11 mouse cellular contexts compared by ENCODE assay signal in genomic region chr11:60316250-60316649, GRCm38 (mm10). TPM values are rescaled to one million over a fixed set of nuclear protein-coding genes. Genes with fewer than 3 reads are reported as not detected.
DNase-seq lines count a peak whose midpoint lies in the region.
"Had no signal": no experiment of that assay in that cellular context is flagged by ENCODE, and none has a peak within 500 bp of the region (broad histone marks: within the 10 kb centered on the region; RNA-seq: fewer than 3 reads in every experiment).

No protein-coding gene starts in this region.

- intact Hi-C loops in left cerebral cortex, postnatal 4 days (cut with DNase I): no loop called here
- intact Hi-C loops in left cerebral cortex, postnatal 25 days (cut with DNase I): no loop called here

- peak; percentile 69 for DNase-seq in cerebellum, adult 9-10 months
- no peak for DNase-seq in cerebellum, adult 8-10 months
- DNase-seq in left cerebral cortex, postnatal 4 days: peak; percentile 67
- no peak for DNase-seq in left cerebral cortex, postnatal 25 days (ENCODE audit: low spot score in 2 of 2)
- DNase-seq in cerebellum, postnatal 25 days: peak; percentile 38 to 64
- peak; percentile 71 to 72 for DNase-seq in kidney, postnatal 25 days
- no peak for DNase-seq in frontal cortex, postnatal 36 days (ENCODE audit: low spot score in 2 of 2)
- no peak for DNase-seq in urinary bladder, adult 2 months (ENCODE audit: low spot score)
- DNase-seq: adrenal gland, postnatal 36 days; thymus, postnatal 4 days had no signal

RNA-seq across cellular contexts. Expression of gene Tom1l2, which starts 36.5 kb away (rescaled TPM):
- 10 to 100 TPM; 86.8 to 90.6 TPM for total RNA-seq in left cerebral cortex, postnatal 4 days (2021)
- total RNA-seq in left cerebral cortex, postnatal 25 days (2021): 100 to 1,000 TPM; 200 to 203 TPM
- 71.5 and 86.7 TPM in 2 replicates for polyA plus RNA-seq in urinary bladder, adult 2 months (2012; rRNA removed)

RNA-seq across cellular contexts. Expression of gene Drc3, which starts 36.9 kb away (rescaled TPM):
- total RNA-seq in left cerebral cortex, postnatal 4 days (2021): 1 to 10 TPM; 4.7 to 4.8 TPM
- total RNA-seq in left cerebral cortex, postnatal 25 days (2021): 10 to 100 TPM in 1 of 2 experiments, 1 to 10 TPM in 1; 9.1 to 11.1 TPM
- 2.3 and 2.7 TPM in 2 replicates for polyA plus RNA-seq in urinary bladder, adult 2 months (2012; rRNA removed)
- polyA plus RNA-seq: C2C12 had no signal

Comparison
In these comparisons a context has a peak if more than half of its experiments do, and no peak if none do; other contexts are left out.
1. DNase-seq: peak in cerebellum, adult 9-10 months (single experiment), left cerebral cortex, postnatal 4 days (single experiment), cerebellum, postnatal 25 days (2 of 2) and kidney, postnatal 25 days (2 of 2); none in cerebellum, adult 8-10 months (single experiment), left cerebral cortex, postnatal 25 days (0 of 2), frontal cortex, postnatal 36 days (0 of 2) and urinary bladder, adult 2 months (single experiment).